Mouse (Mus musculus) brain, adult 10 weeks (tissue): ENCODE data around the gene Nkain4. TPM values are rescaled to one million over a fixed set of nuclear protein-coding genes. Genes with fewer than 3 reads are reported as not detected.

Experiments used
- polyA plus RNA-seq: library from polyadenylated mRNA; stranded (reverse); fragments of 350-450 nt; fragmentation: Illumina TruSeq; extraction: RNeasy Lipid Tissue Mini Kit (QIAGEN cat#74804); gene quantifications from one replicate; pipeline ENCODE4 v1.2.3, GENCODE M21; 2015; ENCODE audit warnings: low read depth, low replicate concordance

The Nkain4 gene
- 94.2 TPM for polyA plus RNA-seq

GRCm38 (mm10) chr2:180954061-180955047 is at the start of gene Nkain4:
TSS of gene Nkain4 (minus strand) at chr2:180954699.

GRCm38 (mm10) chr2:180986449-180986848 is 31.9 kb upstream of the Nkain4 start, which contains the start of gene Col20a1:
TSS of gene Col20a1 (plus strand) at chr2:180986535.

DNA sequence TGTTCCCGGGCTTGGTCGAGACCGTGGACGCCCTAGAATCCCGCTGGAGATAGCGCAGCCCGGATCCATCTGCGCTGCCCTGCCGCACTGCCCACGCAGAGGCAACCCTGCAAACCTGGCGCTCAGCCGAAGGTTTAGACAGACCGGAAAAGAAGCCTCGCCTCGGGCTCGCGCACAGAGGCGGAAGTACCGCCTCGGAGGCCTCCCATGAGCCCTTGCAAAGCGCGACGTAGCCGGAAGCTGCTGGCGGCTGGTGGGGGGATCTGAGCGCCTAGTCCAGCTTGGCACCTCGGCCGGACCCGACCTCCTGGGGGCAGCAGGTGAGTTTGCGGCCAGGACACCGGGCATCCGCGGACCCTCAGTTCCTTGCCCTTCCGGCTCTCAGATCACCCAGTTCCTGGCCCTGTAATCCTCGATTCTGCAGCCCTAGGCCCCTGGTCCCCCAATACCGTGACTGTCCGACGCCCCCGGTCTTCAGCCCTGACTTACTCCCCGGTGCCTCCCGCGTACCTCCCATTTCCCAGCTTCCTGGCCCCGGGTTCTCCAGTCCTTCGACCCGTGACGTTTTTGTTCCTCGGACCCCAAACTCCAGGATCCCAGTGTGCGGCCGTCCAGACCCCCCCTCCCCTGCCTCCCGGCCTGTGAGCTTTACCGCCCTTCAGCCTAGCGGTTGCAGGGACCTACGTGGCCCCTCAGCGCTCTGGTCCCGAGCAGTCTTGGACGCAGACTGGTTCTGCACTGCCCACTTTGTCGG is 12.7 kb upstream of the Nkain4 start, which contains the start of gene Arfgap1:
Arfgap1 (plus strand) TSS at position 216 of the 754 bp plus-strand sequence.

GRCm38 (mm10) chr2:180928723-180929122 is 25.8 kb downstream of the Nkain4 start, which contains the start of gene Birc7:
TSS of gene Birc7 (plus strand) at chr2:180929023.

GRCm38 (mm10) chr2:180920810-180921400 is 33.6 kb downstream of the Nkain4 start, which contains the start of gene Ythdf1:
TSS of gene Ythdf1 (minus strand) at chr2:180920949.

Other genes starting within 250 kb of the Nkain4 start
- gene Dido1, start 244.7 kb downstream of the Nkain4 start, polyA plus RNA-seq, result 26.9 TPM
- gene Gid8, start 244.6 kb downstream of the Nkain4 start, polyA plus RNA-seq, result 65.0 TPM
- gene Slc17a9, start 229.4 kb downstream of the Nkain4 start, polyA plus RNA-seq, result 0.19 TPM
- not detected for gene Bhlhe23, start 177.8 kb downstream of the Nkain4 start, polyA plus RNA-seq
- gene Ythdf1, start 33.8 kb downstream of the Nkain4 start, polyA plus RNA-seq, result 58.1 TPM
- gene Birc7, start 25.7 kb downstream of the Nkain4 start, polyA plus RNA-seq, result not detected
- gene Arfgap1, start 12.5 kb upstream of the Nkain4 start, polyA plus RNA-seq, result 115 TPM
- 1.4 TPM for gene Col20a1, start 31.8 kb upstream of the Nkain4 start, polyA plus RNA-seq
- 25.3 TPM for gene Chrna4, start 88.8 kb upstream of the Nkain4 start, polyA plus RNA-seq
- gene Kcnq2, start 180.6 kb upstream of the Nkain4 start, polyA plus RNA-seq, result 159 TPM
- gene Eef1a2, start 202.3 kb upstream of the Nkain4 start, polyA plus RNA-seq, result 910 TPM
- gene Ppdpf, start 232.5 kb upstream of the Nkain4 start, polyA plus RNA-seq, result 118 TPM
- gene Ptk6, start 248.1 kb upstream of the Nkain4 start, polyA plus RNA-seq, result not detected